Mouse (Mus musculus): ENCODE measurements around the gene Slc5a4b.

DNA sequence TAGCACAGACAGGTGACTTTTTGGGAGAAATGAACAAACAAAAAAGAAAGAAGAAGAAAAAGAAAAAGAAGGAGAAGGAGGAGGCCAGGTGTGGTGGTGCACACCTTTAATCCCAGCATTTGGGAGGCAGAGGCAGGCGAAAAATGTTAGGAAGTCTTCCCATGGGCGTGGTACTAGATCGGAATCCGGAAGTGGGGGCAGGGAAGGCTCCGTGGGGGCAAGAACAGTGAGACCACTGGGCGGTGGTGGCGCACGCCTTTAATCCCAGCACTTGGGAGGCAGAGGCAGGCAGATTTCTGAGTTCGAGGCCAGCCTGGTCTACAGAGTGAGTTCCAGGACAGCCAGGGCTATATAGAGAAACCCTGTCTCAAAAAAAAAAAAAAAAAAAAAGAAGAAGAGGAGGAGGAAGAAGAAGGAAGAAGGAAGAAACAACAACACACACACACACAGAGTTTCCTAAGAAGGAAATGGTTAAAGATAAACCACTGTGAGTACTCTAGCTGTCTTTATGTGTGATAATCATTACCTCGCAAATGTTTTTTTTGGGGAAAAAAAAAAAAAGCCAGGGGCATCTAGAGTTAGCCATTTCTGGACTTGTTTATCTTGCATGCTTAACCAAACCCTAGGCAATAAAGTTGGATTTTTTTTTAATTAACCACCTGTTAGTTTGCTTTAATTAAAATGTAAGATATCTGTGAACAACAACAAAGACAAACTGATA, 85.1 kb downstream of the Slc5a4b start:
- TF ChIP-seq GATA1 (IDR thresholded peaks at IDR 0.05; ENCODE audit: borderline replicate concordance, low read length) (no peak), FLI1 (IDR thresholded peaks at IDR 0.05; ENCODE audit: low read length) (no peak)

Data from megakaryocyte, embryonic 14.5 days (primary cell).